Mouse (Mus musculus) MEL (cell line): ENCODE results near the gene Ncoa3. TPM values are rescaled to one million over a fixed set of nuclear protein-coding genes. Genes with fewer than 3 reads are reported as not detected.

Experiments used
- DNase-seq: peaks from one replicate; pipeline ENCODE4 v3.0.0; 2011; ENCODE audit warnings: low read depth, low spot score
- H3K27ac ChIP-seq: 2 replicates; pipeline ENCODE4 v1.5.1; 2012; ENCODE audit warnings: low read depth, mild to moderate bottlenecking, control low read depth, low read length, moderate library complexity; ENCODE audit not compliant: control insufficient read depth
- H3K27me3 ChIP-seq, 2 experiments: fragments of 150-350 bp in 1 of 2; sonication (generic) in 1 of 2; 2 replicates each; pipeline ENCODE4 v1.6.1; 2012; ENCODE audit warnings: low read length in 2 of 2, mild to moderate bottlenecking in 2 of 2, improper control_type of control experiment in 1 of 2, moderate library complexity in 1 of 2; ENCODE audit not compliant: insufficient read depth in 2 of 2, control insufficient read depth in 1 of 2
- H3K36me3 ChIP-seq, 2 experiments: 2 replicates each; pipeline ENCODE4 v1.6.1; 2012 to 2014; ENCODE audit warnings: low read length in 2 of 2, improper control_type of control experiment in 1 of 2, inconsistent platforms in 1 of 2, mild to moderate bottlenecking in 1 of 2; ENCODE audit not compliant: insufficient read depth in 2 of 2, control insufficient read depth in 1 of 2
- H3K4me1 ChIP-seq, 2 experiments: fragments of 150-350 bp in 1 of 2; sonication (generic) in 1 of 2; 2 replicates each; pipeline ENCODE4 v1.6.1; 2012; ENCODE audit warnings: low read length in 2 of 2, improper control_type of control experiment in 1 of 2, mild to moderate bottlenecking in 1 of 2; ENCODE audit not compliant: insufficient read depth in 2 of 2, control insufficient read depth in 1 of 2
- H3K4me3 ChIP-seq, 2 experiments: fragments of 150-350 bp in 1 of 2; sonication (generic) in 1 of 2; 2 replicates each; pipeline ENCODE4 v1.5.1; 2012; ENCODE audit warnings: low read depth in 2 of 2, low read length in 2 of 2, mild to moderate bottlenecking in 2 of 2, moderate library complexity in 2 of 2, control low read depth in 1 of 2, improper control_type of control experiment in 1 of 2; ENCODE audit not compliant: control insufficient read depth in 1 of 2, insufficient read depth in 1 of 2
- H3K79me2 ChIP-seq: 2 replicates; pipeline ENCODE4 v1.6.1; 2012; ENCODE audit warnings: mild to moderate bottlenecking, low read length, moderate library complexity; ENCODE audit not compliant: control insufficient read depth, poor library complexity, insufficient read depth
- H3K9ac ChIP-seq: 2 replicates; pipeline ENCODE4 v1.6.1; 2012; ENCODE audit warnings: low read depth, mild to moderate bottlenecking, control low read depth, low read length, moderate library complexity; ENCODE audit not compliant: control insufficient read depth, poor library complexity, severe bottlenecking
- H3K9me3 ChIP-seq: fragments of 150-350 bp; sonication (generic); replicated peaks from 2 replicates; pipeline ENCODE4 v1.6.1; 2012; ENCODE audit warnings: mild to moderate bottlenecking, low read length, improper control_type of control experiment, moderate library complexity; ENCODE audit not compliant: insufficient read depth
- BHLHE40 ChIP-seq: IDR thresholded peaks from 2 replicates; pipeline ENCODE4 v1.6.1; 2012; ENCODE audit warnings: low read depth, mild to moderate bottlenecking, inconsistent platforms, low read length, improper control_type of control experiment, borderline replicate concordance
- CHD1 ChIP-seq: IDR thresholded peaks from 2 replicates; pipeline ENCODE4 v1.6.1; 2012; ENCODE audit warnings: low read depth, mild to moderate bottlenecking, inconsistent platforms, low read length, improper control_type of control experiment
- CTCF ChIP-seq, 3 experiments: IDR thresholded peaks in 2 of 3; conservative IDR thresholded peaks in 1 of 3; 2 replicates each; pipeline ENCODE4 v1.5.1; 2011 to 2012; ENCODE audit warnings: low read length in 3 of 3, low read depth in 2 of 3, mild to moderate bottlenecking in 2 of 3, improper control_type of control experiment in 1 of 3, inconsistent platforms in 1 of 3, mixed read lengths in 1 of 3, moderate library complexity in 1 of 3; ENCODE audit not compliant: control insufficient read depth in 1 of 3, insufficient read depth in 1 of 3, poor library complexity in 1 of 3, severe bottlenecking in 1 of 3
- GABPA ChIP-seq: IDR thresholded peaks from 2 replicates; pipeline ENCODE4 v1.6.1; 2012; ENCODE audit warnings: low read depth, mild to moderate bottlenecking, inconsistent platforms, low read length, improper control_type of control experiment, moderate library complexity
- JUND ChIP-seq: IDR thresholded peaks from 2 replicates; pipeline ENCODE4 v1.6.1; 2011; ENCODE audit warnings: low read depth, mild to moderate bottlenecking, improper control_type of control experiment, low read length
- KAT2A ChIP-seq: conservative IDR thresholded peaks from 2 replicates; pipeline ENCODE4 v1.6.1; 2012; ENCODE audit warnings: low read depth, low read length, improper control_type of control experiment, inconsistent platforms
- MAFK ChIP-seq: IDR thresholded peaks from 2 replicates; pipeline ENCODE4 v1.6.1; 2011; ENCODE audit warnings: low read depth, mild to moderate bottlenecking, low read length, improper control_type of control experiment, borderline replicate concordance
- MAZ ChIP-seq: IDR thresholded peaks from 2 replicates; pipeline ENCODE4 v1.6.1; 2012; ENCODE audit warnings: low read depth, mild to moderate bottlenecking, inconsistent platforms, low read length, improper control_type of control experiment
- MYB ChIP-seq: IDR thresholded peaks from 2 replicates; pipeline ENCODE4 v1.6.1; 2011; ENCODE audit warnings: mild to moderate bottlenecking, low read depth, low read length, improper control_type of control experiment
- MYC ChIP-seq: IDR thresholded peaks from 2 replicates; pipeline ENCODE4 v1.6.1; 2011; ENCODE audit warnings: low read depth, mild to moderate bottlenecking, low read length, improper control_type of control experiment, moderate library complexity
- POLR2AphosphoS5 ChIP-seq: IDR thresholded peaks from 2 replicates; pipeline ENCODE4 v1.6.1; 2012; ENCODE audit warnings: low read depth, borderline replicate concordance, mild to moderate bottlenecking, inconsistent platforms, low read length, moderate library complexity, mixed read lengths
- RAD21 ChIP-seq: IDR thresholded peaks from 2 replicates; pipeline ENCODE4 v1.6.1; 2011; ENCODE audit warnings: mild to moderate bottlenecking, low read depth, low read length, improper control_type of control experiment
- RCOR1 ChIP-seq: IDR thresholded peaks from 2 replicates; pipeline ENCODE4 v1.6.1; 2012; ENCODE audit warnings: low read depth, mild to moderate bottlenecking, inconsistent platforms, low read length, improper control_type of control experiment
- SIN3A ChIP-seq: IDR thresholded peaks from 2 replicates; pipeline ENCODE4 v1.6.1; 2012; ENCODE audit warnings: low read length, improper control_type of control experiment, inconsistent platforms
- SMC3 ChIP-seq: IDR thresholded peaks from 2 replicates; pipeline ENCODE4 v1.6.1; 2011; ENCODE audit warnings: low read depth, low read length, improper control_type of control experiment
- TAL1 ChIP-seq: IDR thresholded peaks from 2 replicates; pipeline ENCODE4 v1.6.1; 2012; ENCODE audit warnings: mild to moderate bottlenecking, inconsistent platforms, low read length, moderate library complexity, mixed read lengths
- TBP ChIP-seq: IDR thresholded peaks from 2 replicates; pipeline ENCODE4 v1.8.0; 2011; ENCODE audit warnings: low read depth, low read length, improper control_type of control experiment
- USF2 ChIP-seq, 2 experiments: IDR thresholded peaks; 2 replicates each; pipeline ENCODE4 v1.6.1; 2011 to 2012; ENCODE audit warnings: improper control_type of control experiment in 2 of 2, low read length in 2 of 2, borderline replicate concordance in 1 of 2, inconsistent platforms in 1 of 2, low read depth in 1 of 2, mild to moderate bottlenecking in 1 of 2; ENCODE audit not compliant: insufficient read depth in 1 of 2
- polyA plus RNA-seq, 2 experiments: library from polyadenylated mRNA; stranded (reverse) in 1 of 2; unstranded in 1 of 2; fragments of >175 nt in 1 of 2; fragments of >200 nt in 1 of 2; gene quantifications; 2 replicates each; pipeline versions ENCODE4 v1.2.1 to v1.2.4; 2012; ENCODE audit warnings: low replicate concordance in 2 of 2, low read depth in 1 of 2; ENCODE audit not compliant: insufficient read length in 2 of 2, insufficient read depth in 1 of 2, missing spikeins in 1 of 2
- total RNA-seq: library from RNA; depleted of rRNA; stranded (reverse); fragments of 300-350 nt; gene quantifications from 2 replicates; pipeline ENCODE4 v1.2.3, GENCODE M21; 2012

The Ncoa3 gene
- total and polyA plus RNA-seq, 3 experiments, result 5.7 to 19.8 (median 10.3) TPM

DNA sequence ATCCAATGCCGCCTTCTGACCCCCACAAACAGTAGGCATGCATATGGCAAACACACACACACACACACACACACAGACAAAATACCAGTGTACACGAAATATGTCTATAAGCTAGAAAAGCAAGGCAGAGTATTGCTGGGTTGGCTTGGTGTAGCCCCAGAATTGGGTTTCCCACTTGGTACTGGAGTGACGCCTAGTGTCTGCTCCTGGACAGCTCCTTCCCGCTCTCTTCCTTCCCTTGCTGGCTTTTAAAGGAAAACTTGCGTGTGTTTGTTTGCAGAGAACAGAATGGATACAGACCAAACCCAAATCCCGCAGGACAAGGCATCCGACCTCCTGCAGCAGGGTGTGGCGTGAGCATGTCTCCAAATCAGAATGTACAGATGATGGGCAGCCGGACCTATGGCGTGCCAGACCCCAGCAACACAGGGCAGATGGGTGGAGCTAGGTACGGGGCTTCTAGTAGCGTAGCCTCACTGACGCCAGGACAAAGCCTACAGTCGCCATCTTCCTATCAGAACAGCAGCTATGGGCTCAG lies 61.6 kb downstream of the Ncoa3 start:
- Histone ChIP-seq H3K79me2 (no peaks in the 10 kb centered on the region), H3K27me3 (no peaks in the 10 kb centered on the region), H3K36me3 (no peaks in the 10 kb centered on the region; a peak in 2 of 4 replicates), H3K4me1 (no peaks in the 10 kb centered on the region), H3K9ac (no peak overlapping the region), H3K4me3 (no peak overlapping the region), H3K27ac (no peak overlapping the region), H3K9me3 (no peaks in the 10 kb centered on the region)
- no peak for DNase-seq
- TF ChIP-seq TBP (no peak), SIN3A (no peak), GABPA (no peak), KAT2A (no peak), MYC (no peak), CHD1 (no peak), CTCF (IDR thresholded peaks at IDR 0.05 in 2 of 3, conservative IDR thresholded peaks at IDR 0.05 in 1 of 3; ENCODE audit: control insufficient read depth in 1 of 3, insufficient read depth in 1 of 3, low read depth in 2 of 3, low read length in 3 of 3, poor library complexity in 1 of 3, severe bottlenecking in 1 of 3) (no peak), JUND (no peak), POLR2AphosphoS5 (no peak), MAFK (no peak), USF2 (IDR thresholded peaks at IDR 0.05; ENCODE audit: borderline replicate concordance in 1 of 2, insufficient read depth in 1 of 2, low read depth in 1 of 2, low read length in 2 of 2) (no peak), MAZ (no peak)

DNA sequence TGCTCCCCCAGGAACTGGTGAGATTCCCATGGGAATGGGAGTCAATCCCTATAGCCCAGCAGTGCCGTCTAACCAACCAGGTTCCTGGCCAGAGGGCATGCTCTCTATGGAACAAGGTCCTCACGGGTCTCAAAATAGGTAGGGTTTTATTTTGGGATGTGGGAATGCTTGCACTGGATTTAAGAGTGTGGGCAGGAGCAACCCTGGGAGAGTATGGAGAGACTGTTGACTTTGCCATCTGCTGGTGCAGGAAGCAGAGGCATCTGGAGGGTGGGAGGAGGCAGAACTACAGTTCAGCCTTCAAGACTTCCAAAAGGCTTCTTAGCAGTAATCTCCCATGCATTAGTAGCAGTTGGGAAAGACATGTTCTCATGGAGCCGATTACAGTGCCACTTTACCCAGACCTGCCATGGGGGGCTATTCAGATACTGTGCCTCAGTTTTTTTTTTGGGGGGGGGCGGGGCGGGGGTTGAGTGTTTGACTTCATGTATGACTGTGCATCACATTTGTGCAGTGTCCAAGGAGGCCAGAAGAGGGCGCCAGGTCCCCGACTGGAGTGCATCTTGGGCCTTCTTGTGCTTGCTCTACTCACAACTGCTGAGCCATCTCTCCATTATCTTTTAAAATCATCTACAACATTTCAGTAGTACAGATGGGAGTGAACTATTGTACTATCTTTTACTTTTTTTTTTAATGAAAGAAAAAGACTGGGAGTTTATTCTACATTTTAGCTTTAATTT lies 67.4 kb downstream of the Ncoa3 start:
- TF ChIP-seq POLR2AphosphoS5 (no peak), TAL1 (no peak), BHLHE40 (no peak), RAD21 (peak; percentile 34), SMC3 (peak; percentile 56), MYB (no peak), USF2 (IDR thresholded peaks at IDR 0.05; ENCODE audit: borderline replicate concordance in 1 of 2, insufficient read depth in 1 of 2, low read depth in 1 of 2, low read length in 2 of 2) (no peak), CTCF (IDR thresholded peaks at IDR 0.05 in 2 of 3, conservative IDR thresholded peaks at IDR 0.05 in 1 of 3; ENCODE audit: control insufficient read depth in 1 of 3, insufficient read depth in 1 of 3, low read depth in 2 of 3, low read length in 3 of 3, poor library complexity in 1 of 3, severe bottlenecking in 1 of 3) (peak; percentile 55 to 86 (median 63)), RCOR1 (no peak)
- no peaks in the 10 kb centered on the region for H3K9me3 ChIP-seq
- no peaks in the 10 kb centered on the region for H3K4me1 ChIP-seq
- no peak overlapping the region for H3K9ac ChIP-seq
- no peak overlapping the region for H3K27ac ChIP-seq
- peaks cover 0 to 2% of the 10 kb centered on the region in 2 experiments; a peak in 1 of 4 replicates for H3K36me3 ChIP-seq
- no peaks in the 10 kb centered on the region for H3K27me3 ChIP-seq
- DNase-seq, result peak; percentile 59
- no peaks in the 10 kb centered on the region for H3K79me2 ChIP-seq
- no peak overlapping the region for H3K4me3 ChIP-seq
